Mouse (Mus musculus) CH12.LX (cell line): ENCODE results near the gene Ppp1r16b. TPM values are rescaled to one million over a fixed set of nuclear protein-coding genes. Genes with fewer than 3 reads are reported as not detected.

Source experiments
- DNase-seq: peaks from one replicate; pipeline ENCODE4 v3.0.0-alpha.2; 2013; ENCODE audit errors: extremely low read depth
- H3K27ac ChIP-seq: 2 replicates; pipeline ENCODE4 v1.5.1; 2012; ENCODE audit warnings: low read depth, mild to moderate bottlenecking, control low read depth, moderate library complexity; ENCODE audit not compliant: insufficient read depth
- H3K27me3 ChIP-seq: replicated peaks from 2 replicates; pipeline ENCODE3; 2012; ENCODE audit warnings: inconsistent platforms
- H3K36me3 ChIP-seq, 2 experiments: replicated peaks in 1 of 2; 2 replicates each; pipeline versions ENCODE3 to v1.6.1; 2012; ENCODE audit warnings: inconsistent platforms in 1 of 2, low read length in 1 of 2, mild to moderate bottlenecking in 1 of 2, mixed read lengths in 1 of 2, moderate library complexity in 1 of 2; ENCODE audit not compliant: control insufficient read depth in 1 of 2, insufficient read depth in 1 of 2
- H3K4me1 ChIP-seq, 2 experiments: 2 replicates each; pipeline ENCODE4 v1.6.1; 2012; ENCODE audit warnings: inconsistent platforms in 1 of 2, moderate library complexity in 1 of 2; ENCODE audit not compliant: insufficient read depth in 2 of 2, control insufficient read depth in 1 of 2
- H3K4me2 ChIP-seq: 2 replicates; pipeline ENCODE4 v1.6.1; 2012; ENCODE audit warnings: low read depth, mild to moderate bottlenecking, control low read depth; ENCODE audit not compliant: poor library complexity, insufficient read depth, severe bottlenecking
- H3K4me3 ChIP-seq, 3 experiments: fragments of 150-350 bp in 1 of 3; sonication (generic) in 1 of 3; replicated peaks in 1 of 3; 2 replicates each; pipeline versions ENCODE3 to v1.5.1; 2011 to 2012; ENCODE audit warnings: low read depth in 2 of 3, low read length in 2 of 3, mild to moderate bottlenecking in 2 of 3, moderate library complexity in 2 of 3, control low read depth in 1 of 3, improper control_type of control experiment in 1 of 3, inconsistent platforms in 1 of 3, mixed read lengths in 1 of 3; ENCODE audit not compliant: poor library complexity in 1 of 3
- H3K79me2 ChIP-seq: replicated peaks from 2 replicates; pipeline ENCODE4 v1.6.1; 2012; ENCODE audit warnings: mild to moderate bottlenecking, moderate library complexity; ENCODE audit not compliant: control insufficient read depth, poor library complexity, insufficient read depth, severe bottlenecking; ENCODE audit errors: extremely low read depth
- H3K9ac ChIP-seq: 2 replicates; pipeline ENCODE4 v1.6.1; 2012; ENCODE audit warnings: low read depth, mild to moderate bottlenecking, control low read depth, moderate library complexity; ENCODE audit not compliant: insufficient read depth
- H3K9me3 ChIP-seq: replicated peaks from 2 replicates; pipeline ENCODE3; 2012; ENCODE audit warnings: low read length, inconsistent platforms, mixed read lengths
- CHD2 ChIP-seq: IDR thresholded peaks from 2 replicates; pipeline ENCODE4 v1.6.1; 2011; ENCODE audit warnings: low read length, improper control_type of control experiment
- E2F4 ChIP-seq: IDR thresholded peaks from 2 replicates; pipeline ENCODE4 v1.6.1; 2011; ENCODE audit warnings: low read depth, low read length, improper control_type of control experiment; ENCODE audit not compliant: insufficient replicate concordance
- IRF4 ChIP-seq: IDR thresholded peaks from 2 replicates; pipeline ENCODE4 v1.6.1; 2014; ENCODE audit warnings: low read depth, mild to moderate bottlenecking, inconsistent platforms, low read length, improper control_type of control experiment
- KAT2A ChIP-seq: IDR thresholded peaks from 2 replicates; pipeline ENCODE4 v1.6.1; 2012; ENCODE audit warnings: low read length, improper control_type of control experiment, inconsistent platforms; ENCODE audit not compliant: insufficient replicate concordance
- MAFK ChIP-seq: IDR thresholded peaks from 2 replicates; pipeline ENCODE4 v1.6.1; 2011; ENCODE audit warnings: low read length, improper control_type of control experiment; ENCODE audit not compliant: insufficient replicate concordance
- MXI1 ChIP-seq: IDR thresholded peaks from 2 replicates; pipeline ENCODE4 v1.6.1; 2011; ENCODE audit warnings: mild to moderate bottlenecking, low read depth, low read length, improper control_type of control experiment
- NELFE ChIP-seq: IDR thresholded peaks from 2 replicates; pipeline ENCODE4 v1.6.1; 2011; ENCODE audit warnings: low read depth, low read length, improper control_type of control experiment
- POLR2A ChIP-seq: IDR thresholded peaks from 2 replicates; pipeline ENCODE4 v1.6.1; 2011; ENCODE audit warnings: low read depth, mild to moderate bottlenecking, improper control_type of control experiment, low read length
- POLR2AphosphoS2 ChIP-seq: IDR thresholded peaks from 2 replicates; pipeline ENCODE4 v1.6.1; 2011; ENCODE audit warnings: low read depth, low read length, improper control_type of control experiment
- RAD21 ChIP-seq: IDR thresholded peaks from 2 replicates; pipeline ENCODE4 v1.6.1; 2011; ENCODE audit warnings: low read depth, mild to moderate bottlenecking, low read length, improper control_type of control experiment, moderate library complexity
- RCOR1 ChIP-seq: conservative IDR thresholded peaks from 2 replicates; pipeline ENCODE4 v1.6.1; 2012; ENCODE audit warnings: low read depth, mild to moderate bottlenecking, inconsistent platforms, low read length, improper control_type of control experiment
- SMC3 ChIP-seq: IDR thresholded peaks from 2 replicates; pipeline ENCODE4 v1.6.1; 2011; ENCODE audit warnings: low read depth, low read length, improper control_type of control experiment
- TBP ChIP-seq: conservative IDR thresholded peaks from 2 replicates; pipeline ENCODE4 v1.6.1; 2011; ENCODE audit warnings: low read depth, low read length, improper control_type of control experiment
- TCF12 ChIP-seq: IDR thresholded peaks from 2 replicates; pipeline ENCODE4 v1.6.1; 2014; ENCODE audit warnings: low read depth, mild to moderate bottlenecking, inconsistent platforms, low read length, improper control_type of control experiment
- USF1 ChIP-seq: IDR thresholded peaks from 2 replicates; pipeline ENCODE4 v1.6.1; 2014; ENCODE audit warnings: low read depth, mild to moderate bottlenecking, inconsistent platforms, low read length, improper control_type of control experiment
- ZC3H11A ChIP-seq: IDR thresholded peaks from 2 replicates; pipeline ENCODE4 v1.6.1; 2012; ENCODE audit warnings: low read depth, mild to moderate bottlenecking, inconsistent platforms, low read length, improper control_type of control experiment
- ZMIZ1 ChIP-seq: IDR thresholded peaks from 2 replicates; pipeline ENCODE4 v1.6.1; 2012; ENCODE audit warnings: low read depth, mild to moderate bottlenecking, inconsistent platforms, low read length, improper control_type of control experiment
- dilution Hi-C: fragments of 300-500 bp; cut with MboI; formaldehyde crosslinking; loops from 2 replicates; pipeline ENCODE4 v1.14.3; 2020; ENCODE audit warnings: low sequenced_read_pairs; ENCODE audit not compliant: extremely low pct_unique_long_range_greater_than_20kb, extremely low pct_ligation_motif_present
- in situ Hi-C: fragments of 300-500 bp; cut with MboI; formaldehyde crosslinking; loops from 3 replicates; pipeline ENCODE4 v1.14.3; 2019; ENCODE audit warnings: low sequenced_read_pairs, low pct_ligation_motif_present, low pct_unique_long_range_greater_than_20kb, mixed read lengths
- polyA plus RNA-seq: library from polyadenylated mRNA; unstranded; fragments of >175 nt; gene quantifications from 2 replicates; pipeline ENCODE4 v1.2.1, GENCODE M21; 2012; ENCODE audit warnings: low read depth; ENCODE audit not compliant: insufficient read length
- total RNA-seq, 2 experiments: library from RNA; depleted of rRNA; stranded (reverse); fragments of 300-350 nt in 1 of 2; fragments of >200 nt in 1 of 2; gene quantifications; 2 replicates each; pipeline ENCODE4 v1.2.3; 2012 to 2014

Ppp1r16b gene
- total and polyA plus RNA-seq, 3 experiments: 37.7 to 55.7 (median 52.0) TPM

GRCm38 (mm10) chr2:158696451-158696850, 31.3 kb downstream of the Ppp1r16b start:
- in situ Hi-C loops (no loop called here), dilution Hi-C loops (no loop called here)
- Histone ChIP-seq H3K79me2 (peaks cover 64% of the 10 kb centered on the region), H3K36me3 (peaks cover 57 to 89% of the 10 kb centered on the region in 2 experiments), H3K27ac (no peak overlapping the region), H3K4me3 (no peak overlapping the region), H3K4me2 (no peak overlapping the region), H3K9ac (no peak overlapping the region), H3K4me1 (peaks cover 22 to 87% of the 10 kb centered on the region in 2 experiments), H3K9me3 (peaks cover 5% of the 10 kb centered on the region), H3K27me3 (no peaks in the 10 kb centered on the region)
- no peak for DNase-seq
- no peak for TF ChIP-seq POLR2A

- peaks cover 21% of the 10 kb centered on the region for H3K9me3 ChIP-seq
- DNase-seq: no peak
- peak overlapping the region; percentile 11; the same call in 1 of the 2 replicates for H3K4me2 ChIP-seq
- H3K4me1 ChIP-seq: peaks cover 23 to 91% of the 10 kb centered on the region in 2 experiments
- dilution Hi-C loops: no loop called here
- H3K4me3 ChIP-seq: peak overlapping the region in 1 of 3 experiments; percentile 28
- H3K79me2 ChIP-seq: peaks cover 54% of the 10 kb centered on the region
- 0 out of 2 replicates have a peak, but pooled peaks have one; percentile 8 for TF ChIP-seq IRF4
- no peak for TF ChIP-seq E2F4
- 0 out of 2 replicates have a peak, but pooled peaks have one; percentile 12 for TF ChIP-seq ZMIZ1
- TF ChIP-seq SMC3: no peak
- 0 out of 2 replicates have a peak, but pooled peaks have one; percentile 24 for TF ChIP-seq MAFK
- 0 out of 2 replicates have a peak, but pooled peaks have one; percentile 26 for TF ChIP-seq MXI1
- no peak for TF ChIP-seq CHD2
- TF ChIP-seq RCOR1: no peak
- no peak for TF ChIP-seq TCF12
- no peak for TF ChIP-seq USF1
- TF ChIP-seq POLR2AphosphoS2: no peak
- no peak for TF ChIP-seq KAT2A
- no peak for TF ChIP-seq RAD21
- no peak for TF ChIP-seq TBP
- no peak for TF ChIP-seq ZC3H11A
- no peak for TF ChIP-seq NELFE
- peaks cover 67 to 94% of the 10 kb centered on the region in 2 experiments for H3K36me3 ChIP-seq
- in situ Hi-C loops: no loop called here
- peak overlapping the region; percentile 28; the same call in 1 of the 2 replicates for H3K9ac ChIP-seq
- no peaks in the 10 kb centered on the region for H3K27me3 ChIP-seq
- peak overlapping the region; percentile 93 for H3K27ac ChIP-seq
Measured at GRCm38 (mm10) chr2:158699908-158700307, 34.7 kb downstream of the Ppp1r16b start.
